Mouse (Mus musculus) mouse embryonic stem cell (cell line): Measurements from ENCODE around the gene 2310007B03Rik.

Source experiments
- in situ Hi-C, 2 experiments: fragments of 300-500 bp; cut with MboI; formaldehyde crosslinking; loops; 1 replicate in 1 of 2; 3 replicates in 1 of 2; pipeline ENCODE4 v1.14.3; 2019 to 2020; ENCODE audit warnings: low sequenced_read_pairs in 2 of 2, low pct_unique_long_range_greater_than_20kb in 1 of 2, mixed read lengths in 1 of 2; ENCODE audit not compliant: unreplicated experiment in 1 of 2

Gene 2310007B03Rik

GRCm38 (mm10) chr1:93162588-93162987, 1.8 kb upstream of the 2310007B03Rik start:
- in situ Hi-C loops, result no loop called here

- in situ Hi-C loops, result no loop called here
Measured at GRCm38 (mm10) chr1:93161921-93162320, 1.2 kb upstream of the 2310007B03Rik start.

GRCm38 (mm10) chr1:93161350-93161749, 602 bp upstream of the 2310007B03Rik start:
- in situ Hi-C loops, result no loop called here

DNA sequence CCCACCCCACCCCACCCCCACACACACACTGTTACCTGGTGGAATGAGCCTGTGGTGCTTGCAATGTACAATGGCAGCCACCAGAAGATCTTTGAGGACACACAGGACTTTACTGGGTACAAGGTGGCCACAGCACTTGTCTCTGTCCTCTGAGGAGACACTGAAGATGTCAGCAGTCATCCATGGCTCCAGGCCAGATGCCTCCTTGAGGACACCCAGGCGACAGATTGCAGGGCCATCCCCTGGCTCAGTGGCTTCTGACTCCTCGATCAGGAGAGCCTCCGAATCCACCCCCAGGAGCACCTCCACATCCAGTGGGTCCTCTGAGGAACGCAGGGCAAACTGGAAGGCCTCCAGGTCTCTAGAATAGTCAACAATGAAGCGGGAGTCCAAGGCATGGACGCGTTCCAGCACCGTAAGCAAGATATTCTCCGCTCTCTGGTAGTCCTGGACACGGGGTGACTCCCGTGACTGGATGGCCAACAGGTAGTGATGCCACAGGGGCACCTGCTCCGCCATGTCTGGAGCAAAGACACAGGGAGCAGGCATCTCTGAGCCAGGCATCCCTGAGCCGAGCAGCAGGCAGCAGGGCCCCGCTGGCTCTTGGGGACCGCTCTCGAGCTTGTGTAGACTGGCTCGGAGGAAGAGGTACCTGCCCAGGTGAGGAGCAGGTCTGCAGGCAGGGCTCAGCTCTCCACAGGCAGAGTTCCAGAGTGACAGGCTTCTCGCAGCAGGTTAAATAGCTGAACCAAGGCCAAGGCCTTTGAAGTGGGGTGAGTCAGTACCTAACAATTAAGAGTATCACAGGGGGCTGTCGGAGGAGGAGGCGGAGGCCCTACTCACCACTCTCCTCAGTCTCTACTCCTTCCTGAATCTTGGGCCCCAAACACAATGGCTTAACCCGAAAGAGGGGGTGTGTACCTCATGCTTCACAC, 915 bp downstream of the 2310007B03Rik start:
- in situ Hi-C loops, result no loop called here

- in situ Hi-C loops, result no loop called here
Measured at GRCm38 (mm10) chr1:93158916-93159315, 1.8 kb downstream of the 2310007B03Rik start.

GRCm38 (mm10) chr1:93157566-93157965, 3.2 kb downstream of the 2310007B03Rik start:
- in situ Hi-C loops, result no loop called here

- in situ Hi-C loops, result no loop called here
Measured at GRCm38 (mm10) chr1:93150907-93151661, 9.7 kb downstream of the 2310007B03Rik start.

DNA sequence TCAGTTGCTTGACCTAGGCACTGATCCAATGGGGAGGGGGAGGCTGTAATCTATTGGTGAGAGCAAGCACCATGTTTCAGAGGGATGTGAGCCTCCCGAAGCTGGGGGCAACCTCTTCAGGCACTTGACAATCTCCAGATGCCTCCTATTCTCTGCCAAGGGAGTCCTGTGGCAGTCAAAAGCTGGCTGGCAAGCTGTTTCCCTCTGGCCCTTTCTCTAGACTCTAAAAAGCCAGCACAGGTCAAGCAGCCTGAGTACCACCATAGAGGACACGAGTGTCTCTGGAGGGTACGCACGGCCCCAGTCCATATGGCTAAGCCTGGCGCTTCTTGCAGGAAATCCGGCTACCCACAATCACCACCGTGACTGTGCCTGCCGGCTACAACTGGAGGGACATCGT, 16.6 kb downstream of the 2310007B03Rik start:
- in situ Hi-C loops, result no loop called here

DNA sequence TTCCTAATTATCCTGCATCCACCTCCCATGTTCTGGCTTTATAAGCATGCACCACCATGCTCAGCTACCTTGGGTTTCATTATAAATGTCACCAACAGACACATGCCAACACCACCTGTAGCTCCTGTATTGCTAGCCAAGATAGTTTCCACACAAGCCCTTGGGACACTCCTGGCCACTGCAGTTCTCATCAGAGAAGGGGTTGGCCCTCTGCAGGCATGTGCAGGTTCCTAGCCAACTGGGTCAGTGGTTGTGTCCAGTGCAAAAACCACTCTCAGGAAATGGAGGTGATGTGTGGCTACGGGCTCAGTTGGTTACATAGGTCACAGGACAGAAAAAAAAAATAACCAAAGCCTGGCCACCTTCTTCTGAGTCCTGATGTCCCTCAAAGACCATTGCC, 17.9 kb downstream of the 2310007B03Rik start:
- in situ Hi-C loops, result no loop called here

GRCm38 (mm10) chr1:93139713-93140112, 21.0 kb downstream of the 2310007B03Rik start:
- in situ Hi-C loops, result no loop called here

- in situ Hi-C loops, result no loop called here
Measured at GRCm38 (mm10) chr1:93138534-93138933, 22.2 kb downstream of the 2310007B03Rik start.

DNA sequence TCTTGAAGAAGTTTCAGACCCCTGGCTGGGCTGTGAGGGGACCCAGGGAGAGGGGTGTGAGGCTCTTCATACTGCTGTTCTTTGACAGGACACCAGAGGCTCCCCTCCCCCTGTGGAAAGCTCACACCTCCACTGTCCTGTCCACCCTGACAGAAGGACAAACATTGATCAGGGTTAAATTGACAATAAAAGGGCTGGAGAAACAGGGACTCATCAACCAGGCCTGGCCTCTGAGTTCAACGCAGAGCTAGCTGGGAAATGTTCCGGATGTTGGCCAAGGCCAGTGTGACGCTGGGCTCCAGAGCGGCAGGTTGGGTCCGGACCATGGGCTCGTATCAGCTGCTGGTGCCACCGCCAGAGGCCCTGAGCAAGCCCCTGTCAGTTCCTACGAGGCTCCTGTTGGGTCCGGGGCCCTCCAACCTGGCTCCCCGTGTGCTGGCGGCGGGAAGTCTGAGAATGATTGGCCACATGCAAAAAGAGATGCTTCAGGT, 25.7 kb downstream of the 2310007B03Rik start, which contains the start of gene Agxt:
Gene Agxt, plus strand, starts transcription at position 205 of the 491 bp plus-strand sequence.
- in situ Hi-C loops, result no loop called here

DNA sequence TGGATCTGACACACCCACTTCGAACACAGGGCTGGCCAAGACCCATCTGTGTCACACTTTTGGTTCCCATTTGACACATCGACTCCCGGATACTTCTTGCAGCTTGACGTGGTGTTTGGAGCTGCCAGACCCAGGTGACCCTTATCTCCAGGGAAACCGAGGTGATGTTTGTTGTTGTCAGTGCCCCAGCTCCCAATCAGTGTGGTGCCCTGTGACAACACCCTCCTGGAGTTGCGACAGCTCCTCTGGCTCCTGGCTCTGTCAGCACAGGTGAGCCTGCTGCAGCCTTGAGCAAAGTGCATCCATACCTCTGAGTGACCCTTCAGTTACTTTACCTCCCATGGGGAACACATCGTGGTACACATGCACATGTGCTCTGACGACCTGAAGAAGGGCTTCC, 28.1 kb downstream of the 2310007B03Rik start:
- in situ Hi-C loops, result no loop called here

GRCm38 (mm10) chr1:93130242-93130983, 30.3 kb downstream of the 2310007B03Rik start:
- in situ Hi-C loops, result no loop called here

- in situ Hi-C loops, result no loop called here
Measured at GRCm38 (mm10) chr1:93128710-93129349, 31.9 kb downstream of the 2310007B03Rik start.

GRCm38 (mm10) chr1:93128209-93128608, 32.5 kb downstream of the 2310007B03Rik start:
- in situ Hi-C loops, result no loop called here

DNA sequence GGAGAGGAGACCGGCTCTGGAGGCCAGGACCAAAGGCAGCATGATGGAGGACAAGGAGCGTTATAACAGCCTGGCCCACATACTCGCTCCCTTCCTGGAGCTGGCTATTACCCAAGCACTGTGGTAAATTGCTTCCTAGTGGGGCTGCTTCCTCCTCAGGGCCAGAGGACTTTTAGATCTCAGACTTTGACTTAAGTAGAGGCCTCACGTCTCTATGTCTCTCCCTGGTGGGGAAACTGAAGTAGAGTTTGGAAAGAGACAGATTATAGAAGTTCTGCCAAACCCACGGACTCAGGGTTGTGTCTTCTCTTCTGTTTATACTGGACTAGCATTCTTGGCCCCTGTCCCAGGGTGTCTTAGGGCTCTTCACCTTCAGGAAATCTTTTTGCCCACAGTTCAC, 35.5 kb downstream of the 2310007B03Rik start:
- in situ Hi-C loops, result no loop called here

GRCm38 (mm10) chr1:93124066-93124465, 36.7 kb downstream of the 2310007B03Rik start:
- in situ Hi-C loops, result no loop called here
